Mouse (Mus musculus) limb, embryonic 12.5 days (tissue): ENCODE data around the gene Atpaf2. TPM values are rescaled to one million over a fixed set of nuclear protein-coding genes. Genes with fewer than 3 reads are reported as not detected.

Source experiments
- polyA plus RNA-seq: library from polyadenylated mRNA; unstranded; fragments of >200 nt; fragmentation: Nextera tagmentation; extraction: Ambion mirVana; gene quantifications from 2 replicates; pipeline ENCODE4 v1.2.1, GENCODE M21; 2016

Atpaf2 gene
- polyA plus RNA-seq, 1 experiment from 2014 or later: 52.6 TPM

Other genes with a start within 250 kb of the Atpaf2 start
- gene Srebf1, start 195.9 kb downstream of the Atpaf2 start, polyA plus RNA-seq: 54.1 and 61.2 TPM in 2 replicates
- 21.6 and 24.3 TPM in 2 replicates for gene Tom1l2, start 65.6 kb downstream of the Atpaf2 start, polyA plus RNA-seq
- 2.1 and 2.9 TPM in 2 replicates for gene Drc3, start 65.1 kb downstream of the Atpaf2 start, polyA plus RNA-seq
- 28.0 and 29.3 TPM in 2 replicates for gene Gid4, start 1.3 kb downstream of the Atpaf2 start, polyA plus RNA-seq
- gene Drg2, start 36.1 kb upstream of the Atpaf2 start, polyA plus RNA-seq: 117 and 124 TPM in 2 replicates
- gene Myo15, start 50.9 kb upstream of the Atpaf2 start, polyA plus RNA-seq: 0.64 TPM in 2 replicates
- 31.8 and 40.2 TPM in 2 replicates for gene Alkbh5, start 117.9 kb upstream of the Atpaf2 start, polyA plus RNA-seq